Mouse (Mus musculus): ENCODE data around the gene 1700016C15Rik. TPM values are rescaled to one million over a fixed set of nuclear protein-coding genes. Genes with fewer than 3 reads are reported as not detected.

The 1700016C15Rik gene
- total and polyA plus RNA-seq, 3 experiments, result not detected

- no peaks in the 10 kb centered on the region for H3K4me1 ChIP-seq (ENCODE audit: control insufficient read depth, insufficient read depth, low read length)
- H3K27me3 ChIP-seq (ENCODE audit: control insufficient read depth, insufficient read depth, low read length), result no peaks in the 10 kb centered on the region
- no peaks in the 10 kb centered on the region for H3K36me3 ChIP-seq (ENCODE audit: control insufficient read depth, insufficient read depth, low read length)
- WGBS, result 60% methylated on average over 3 of the region's 3 CpGs
- H3K4me3 ChIP-seq, result no peak overlapping the region
- H3K9ac ChIP-seq (ENCODE audit: low read depth, low read length), result no peak overlapping the region
- H3K27ac ChIP-seq, result no peak overlapping the region
- no peaks in the 10 kb centered on the region for H3K79me2 ChIP-seq (replicated peaks; ENCODE audit: control insufficient read depth, insufficient read depth, low read length)
- no peak for DNase-seq
- intact Hi-C loops (cut with DNase I), result no loop called here
- TF ChIP-seq POLR2A (IDR thresholded peaks at IDR 0.05; ENCODE audit: insufficient read depth, low read depth, low read length) (no peak), EP300 (IDR thresholded peaks at IDR 0.05; ENCODE audit: insufficient read depth, low read depth, low read length) (no peak), CTCF (IDR thresholded peaks at IDR 0.05) (no peak)
Measured at GRCm38 (mm10) chr1:177719029-177719427, 10.6 kb upstream of the 1700016C15Rik start.

GRCm38 (mm10) chr1:177723786-177724185 is 5.8 kb upstream of the 1700016C15Rik start:
- Histone ChIP-seq H3K79me2 (replicated peaks; ENCODE audit: control insufficient read depth, insufficient read depth, low read length) (no peaks in the 10 kb centered on the region), H3K27ac (no peak overlapping the region), H3K27me3 (ENCODE audit: control insufficient read depth, insufficient read depth, low read length) (no peaks in the 10 kb centered on the region), H3K4me3 (no peak overlapping the region), H3K4me1 (ENCODE audit: control insufficient read depth, insufficient read depth, low read length) (no peaks in the 10 kb centered on the region), H3K36me3 (ENCODE audit: control insufficient read depth, insufficient read depth, low read length) (no peaks in the 10 kb centered on the region), H3K9ac (ENCODE audit: low read depth, low read length) (no peak overlapping the region)
- intact Hi-C loops (cut with DNase I), result no loop called here
- no peak for DNase-seq
- 61% methylated on average over 4 of the region's 4 CpGs for WGBS
- no peak for TF ChIP-seq CTCF (IDR thresholded peaks at IDR 0.05)
- TF ChIP-seq POLR2A (IDR thresholded peaks at IDR 0.05; ENCODE audit: insufficient read depth, low read depth, low read length), result no peak
- TF ChIP-seq EP300 (IDR thresholded peaks at IDR 0.05; ENCODE audit: insufficient read depth, low read depth, low read length), result no peak

- H3K36me3 ChIP-seq (ENCODE audit: control insufficient read depth, insufficient read depth, low read length), result no peaks in the 10 kb centered on the region
- no peaks in the 10 kb centered on the region for H3K4me1 ChIP-seq (ENCODE audit: control insufficient read depth, insufficient read depth, low read length)
- intact Hi-C loops (cut with DNase I), result no loop called here
- H3K79me2 ChIP-seq (replicated peaks; ENCODE audit: control insufficient read depth, insufficient read depth, low read length), result no peaks in the 10 kb centered on the region
- TF ChIP-seq CTCF (IDR thresholded peaks at IDR 0.05) (no peak), POLR2A (IDR thresholded peaks at IDR 0.05; ENCODE audit: insufficient read depth, low read depth, low read length) (no peak), EP300 (IDR thresholded peaks at IDR 0.05; ENCODE audit: insufficient read depth, low read depth, low read length) (no peak)
- 54% methylated on average over 5 of the region's 5 CpGs for WGBS
- no peak overlapping the region for H3K27ac ChIP-seq
- no peak overlapping the region for H3K4me3 ChIP-seq
- no peaks in the 10 kb centered on the region for H3K27me3 ChIP-seq (ENCODE audit: control insufficient read depth, insufficient read depth, low read length)
- no peak overlapping the region for H3K9ac ChIP-seq (ENCODE audit: low read depth, low read length)
- DNase-seq, result no peak
Measured at GRCm38 (mm10) chr1:177726870-177727269, 2.7 kb upstream of the 1700016C15Rik start.

GRCm38 (mm10) chr1:177727883-177728525 is 1.6 kb upstream of the 1700016C15Rik start:
- 87% methylated on average over 3 of the region's 3 CpGs for WGBS
- Histone ChIP-seq H3K27me3 (ENCODE audit: control insufficient read depth, insufficient read depth, low read length) (no peaks in the 10 kb centered on the region), H3K79me2 (replicated peaks; ENCODE audit: control insufficient read depth, insufficient read depth, low read length) (no peaks in the 10 kb centered on the region), H3K27ac (no peak overlapping the region), H3K36me3 (ENCODE audit: control insufficient read depth, insufficient read depth, low read length) (no peaks in the 10 kb centered on the region), H3K4me3 (no peak overlapping the region), H3K9ac (ENCODE audit: low read depth, low read length) (no peak overlapping the region), H3K4me1 (ENCODE audit: control insufficient read depth, insufficient read depth, low read length) (no peaks in the 10 kb centered on the region)
- no peak for TF ChIP-seq EP300 (IDR thresholded peaks at IDR 0.05; ENCODE audit: insufficient read depth, low read depth, low read length)
- intact Hi-C loops (cut with DNase I), result no loop called here
- no peak for DNase-seq

- TF ChIP-seq CTCF (IDR thresholded peaks at IDR 0.05), result no peak
- no peak for TF ChIP-seq POLR2A (IDR thresholded peaks at IDR 0.05; ENCODE audit: insufficient read depth, low read depth, low read length)
- no peak for TF ChIP-seq EP300 (IDR thresholded peaks at IDR 0.05; ENCODE audit: insufficient read depth, low read depth, low read length)
- Histone ChIP-seq H3K27ac (no peak overlapping the region), H3K9ac (ENCODE audit: low read depth, low read length) (no peak overlapping the region), H3K36me3 (ENCODE audit: control insufficient read depth, insufficient read depth, low read length) (no peaks in the 10 kb centered on the region), H3K79me2 (replicated peaks; ENCODE audit: control insufficient read depth, insufficient read depth, low read length) (no peaks in the 10 kb centered on the region), H3K4me1 (ENCODE audit: control insufficient read depth, insufficient read depth, low read length) (no peaks in the 10 kb centered on the region), H3K4me3 (no peak overlapping the region), H3K27me3 (ENCODE audit: control insufficient read depth, insufficient read depth, low read length) (no peaks in the 10 kb centered on the region)
- DNase-seq, result no peak
- intact Hi-C loops (cut with DNase I), result no loop called here
- WGBS, result 77% methylated on average over 3 of the region's 3 CpGs
Measured at GRCm38 (mm10) chr1:177731973-177732372, 2.4 kb downstream of the 1700016C15Rik start.

GRCm38 (mm10) chr1:177737505-177738105 is 8.0 kb downstream of the 1700016C15Rik start:
- no peak for DNase-seq
- Histone ChIP-seq H3K4me3 (no peak overlapping the region), H3K4me1 (ENCODE audit: control insufficient read depth, insufficient read depth, low read length) (no peaks in the 10 kb centered on the region), H3K36me3 (ENCODE audit: control insufficient read depth, insufficient read depth, low read length) (no peaks in the 10 kb centered on the region), H3K27me3 (ENCODE audit: control insufficient read depth, insufficient read depth, low read length) (no peaks in the 10 kb centered on the region), H3K27ac (no peak overlapping the region), H3K79me2 (replicated peaks; ENCODE audit: control insufficient read depth, insufficient read depth, low read length) (no peaks in the 10 kb centered on the region), H3K9ac (ENCODE audit: low read depth, low read length) (no peak overlapping the region)
- intact Hi-C loops (cut with DNase I), result no loop called here
- TF ChIP-seq EP300 (IDR thresholded peaks at IDR 0.05; ENCODE audit: insufficient read depth, low read depth, low read length), result no peak
- no peak for TF ChIP-seq CTCF (IDR thresholded peaks at IDR 0.05)
- no peak for TF ChIP-seq POLR2A (IDR thresholded peaks at IDR 0.05; ENCODE audit: insufficient read depth, low read depth, low read length)
- 58% methylated on average over 6 of the region's 6 CpGs for WGBS

Measured in heart, adult 2 months (tissue).